Mouse (Mus musculus) layer of hippocampus, adult 11-12 months (tissue): ENCODE measurements around the gene Ly6g6c.
A peak's percentile ranks its signal among the peaks of the same experiment; 100 is the strongest.

ENCODE experiments used
- DNase-seq: peaks from one replicate; pipeline ENCODE4 v3.0.0; 2022; ENCODE audit warnings: low spot score

Ly6g6c gene

GRCm38 (mm10) chr17:35083929-35084497, 18.8 kb downstream of the Ly6g6c start:
- no peak for DNase-seq

GRCm38 (mm10) chr17:35085208-35085865, 20.1 kb downstream of the Ly6g6c start, which contains the start of gene Ly6g6f:
Gene Ly6g6f, minus strand, starts transcription at chr17:35085610.
- DNase-seq, result no peak

- no peak for DNase-seq
Observed at GRCm38 (mm10) chr17:35088151-35088550, 23.0 kb downstream of the Ly6g6c start.

- DNase-seq, result peak; percentile 94
Observed at GRCm38 (mm10) chr17:35088825-35089644, 23.8 kb downstream of the Ly6g6c start, which contains the start of gene Abhd16a. Gene Abhd16a, plus strand, starts transcription at chr17:35089263.

- no peak for DNase-seq
Observed at GRCm38 (mm10) chr17:35090166-35090932, 25.2 kb downstream of the Ly6g6c start.

GRCm38 (mm10) chr17:35092403-35093198, 27.4 kb downstream of the Ly6g6c start:
- DNase-seq, result no peak

- no peak for DNase-seq
Observed at GRCm38 (mm10) chr17:35094475-35095365, 29.5 kb downstream of the Ly6g6c start.

GRCm38 (mm10) chr17:35096597-35096996, 31.4 kb downstream of the Ly6g6c start:
- no peak for DNase-seq

GRCm38 (mm10) chr17:35097164-35097655, 32.0 kb downstream of the Ly6g6c start:
- DNase-seq, result peak; percentile 43

- no peak for DNase-seq
Observed at GRCm38 (mm10) chr17:35100196-35100765, 35.1 kb downstream of the Ly6g6c start.

GRCm38 (mm10) chr17:35101161-35101560, 36.0 kb downstream of the Ly6g6c start:
- DNase-seq, result no peak

- no peak for DNase-seq
Observed at GRCm38 (mm10) chr17:35102299-35102698, 37.1 kb downstream of the Ly6g6c start.

GRCm38 (mm10) chr17:35103221-35103690, 38.1 kb downstream of the Ly6g6c start:
- DNase-seq, result no peak

- no peak for DNase-seq
Observed at GRCm38 (mm10) chr17:35104079-35104478, 38.9 kb downstream of the Ly6g6c start.

GRCm38 (mm10) chr17:35104754-35105153, 39.6 kb downstream of the Ly6g6c start:
- no peak for DNase-seq

GRCm38 (mm10) chr17:35105740-35106389, 40.7 kb downstream of the Ly6g6c start:
- DNase-seq, result no peak

GRCm38 (mm10) chr17:35106522-35106921, 41.3 kb downstream of the Ly6g6c start:
- DNase-seq, result no peak

- no peak for DNase-seq
Observed at GRCm38 (mm10) chr17:35108097-35108496, 42.9 kb downstream of the Ly6g6c start, which contains the start of gene Ly6g5c. Gene Ly6g5c, plus strand, starts transcription at chr17:35108279.

- DNase-seq, result no peak
Observed at GRCm38 (mm10) chr17:35111774-35112173, 46.6 kb downstream of the Ly6g6c start.
